Mouse (Mus musculus) stomach, postnatal 0 days (tissue): ENCODE measurements at regions not wholly inside any gene's neighbourhood (a gene's known extent, or its start where the extent isn't known, plus 50 kb on each side); places are given as distances from the start of the nearest gene placed in this dataset.

Experiments used
- CTCF ChIP-seq: IDR thresholded peaks from 2 replicates; pipeline ENCODE4 v1.5.1; 2016; ENCODE audit warnings: antibody characterized with exemption, low read depth, mild to moderate bottlenecking, moderate library complexity
- EP300 ChIP-seq: optimal IDR thresholded peaks from 2 replicates; pipeline ENCODE3; 2016; ENCODE audit warnings: antibody characterized with exemption

GRCm38 (mm10) chr15:102800049-102800448 lies 78.1 kb upstream of the Calcoco1 start:
- no peak for TF ChIP-seq CTCF
- no peak for TF ChIP-seq EP300
